Mouse (Mus musculus) E14TG2a.4 (cell line): ENCODE data around the gene Thpo.

Experiments used
- H3K27me3 ChIP-seq: 2 replicates; pipeline ENCODE4 v1.6.1; 2014; ENCODE audit warnings: low read length, control low read depth; ENCODE audit not compliant: insufficient read depth
- H3K36me3 ChIP-seq: 2 replicates; pipeline ENCODE4 v1.6.1; 2014; ENCODE audit warnings: low read length, control low read depth; ENCODE audit not compliant: insufficient read depth
- H3K4me1 ChIP-seq: replicated peaks from 2 replicates; pipeline ENCODE4 v1.6.1; 2014; ENCODE audit warnings: low read depth, low read length, control low read depth
- H3K4me3 ChIP-seq: replicated peaks from 2 replicates; pipeline ENCODE4 v1.5.1; 2014; ENCODE audit warnings: mild to moderate bottlenecking, low read length
- H3K9me3 ChIP-seq: 2 replicates; pipeline ENCODE4 v1.6.1; 2014; ENCODE audit warnings: low read length, control low read depth
- CTCF ChIP-seq: conservative IDR thresholded peaks from 2 replicates; pipeline ENCODE4 v1.5.1; 2014; ENCODE audit warnings: low read length
- NANOG ChIP-seq: IDR thresholded peaks from 2 replicates; pipeline ENCODE4 v1.6.1; 2014; ENCODE audit warnings: borderline replicate concordance, low read length, mixed read lengths
- POU5F1 ChIP-seq: IDR thresholded peaks from 2 replicates; pipeline ENCODE4 v1.6.1; 2014; ENCODE audit warnings: low read length, borderline replicate concordance

Gene Thpo

DNA sequence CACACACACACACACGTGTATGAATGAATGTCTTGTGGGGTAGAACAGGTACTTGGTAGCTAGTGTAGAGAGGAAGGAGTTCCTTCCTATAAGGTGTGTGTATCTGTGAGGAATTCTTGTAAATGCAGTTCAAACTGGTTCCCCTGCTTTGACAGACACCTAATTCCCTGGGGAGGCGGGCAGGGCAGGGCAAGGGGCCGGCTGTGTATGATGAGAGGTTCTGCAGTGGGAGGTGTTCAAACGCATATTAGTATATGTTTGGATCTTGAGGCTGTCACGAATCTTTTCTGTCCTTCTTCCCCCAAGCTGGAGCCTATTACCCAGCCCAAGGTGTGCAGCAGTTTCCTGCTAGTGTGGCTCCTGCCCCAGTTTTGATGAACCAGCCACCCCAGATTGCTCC, 56.9 kb downstream of the Thpo start:
- Histone ChIP-seq H3K27me3 (no peaks in the 10 kb centered on the region), H3K36me3 (peaks cover 86% of the 10 kb centered on the region), H3K9me3 (no peaks in the 10 kb centered on the region), H3K4me1 (peaks cover 66% of the 10 kb centered on the region), H3K4me3 (no peak overlapping the region)
- TF ChIP-seq NANOG (no peak), CTCF (no peak), POU5F1 (no peak)

DNA sequence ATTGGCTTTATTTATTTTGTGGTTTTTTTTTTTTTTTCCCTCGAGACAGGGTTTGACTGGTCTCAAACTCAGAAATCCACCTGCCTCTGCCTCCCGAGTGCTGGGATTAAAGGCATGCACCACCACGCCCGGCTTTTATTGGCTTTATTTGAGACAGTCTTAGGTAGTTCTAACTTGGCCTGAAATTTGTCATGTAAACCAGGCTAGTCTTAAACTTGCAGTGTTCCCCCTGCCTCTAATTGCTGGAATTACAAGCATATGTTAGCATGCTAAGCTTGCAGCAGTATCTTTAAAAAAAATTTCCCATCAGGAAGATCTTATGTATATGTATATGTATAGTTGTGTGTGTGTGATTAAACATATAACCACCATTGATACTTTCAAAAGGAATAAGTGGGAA, 57.6 kb downstream of the Thpo start:
- Histone ChIP-seq H3K4me1 (peaks cover 69% of the 10 kb centered on the region), H3K9me3 (no peaks in the 10 kb centered on the region), H3K27me3 (no peaks in the 10 kb centered on the region), H3K4me3 (no peak overlapping the region), H3K36me3 (peaks cover 79% of the 10 kb centered on the region)
- no peak for TF ChIP-seq NANOG
- TF ChIP-seq CTCF = no peak
- TF ChIP-seq POU5F1 = no peak

DNA sequence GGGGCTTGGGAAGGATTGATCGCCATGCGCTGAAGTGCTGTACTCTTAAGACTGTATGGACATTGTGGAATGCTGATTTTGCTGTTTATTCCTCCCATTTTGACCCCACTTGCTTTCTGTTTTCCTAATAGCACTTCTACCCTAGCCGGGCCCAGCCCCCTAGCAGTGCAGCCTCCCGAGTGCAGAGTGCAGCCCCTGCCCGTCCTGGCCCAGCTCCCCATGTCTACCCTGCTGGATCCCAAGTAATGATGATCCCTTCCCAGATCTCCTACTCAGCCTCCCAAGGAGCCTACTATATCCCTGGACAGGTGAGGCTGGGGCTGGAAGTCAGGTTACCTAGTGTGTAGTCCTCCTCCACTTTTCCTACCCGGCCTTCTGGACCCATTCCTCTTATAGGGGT, 59.1 kb downstream of the Thpo start:
- H3K36me3 ChIP-seq = peaks cover 64% of the 10 kb centered on the region
- TF ChIP-seq POU5F1 (no peak), NANOG (no peak), CTCF (no peak)
- no peaks in the 10 kb centered on the region for H3K9me3 ChIP-seq
- H3K4me3 ChIP-seq = peak overlapping the region; percentile 95
- H3K27me3 ChIP-seq = no peaks in the 10 kb centered on the region
- peaks cover 76% of the 10 kb centered on the region for H3K4me1 ChIP-seq
